Mouse (Mus musculus): ENCODE results near the gene Lamb1.

The Lamb1 gene

GRCm38 (mm10) chr12:31283617-31284136, 18.6 kb downstream of the Lamb1 start:
- no peak for DNase-seq (ENCODE audit: extremely low spot score)

GRCm38 (mm10) chr12:31289046-31289445, 24.0 kb downstream of the Lamb1 start:
- DNase-seq (ENCODE audit: extremely low spot score), result no peak

GRCm38 (mm10) chr12:31290951-31291350, 25.9 kb downstream of the Lamb1 start:
- DNase-seq (ENCODE audit: extremely low spot score), result no peak

DNA sequence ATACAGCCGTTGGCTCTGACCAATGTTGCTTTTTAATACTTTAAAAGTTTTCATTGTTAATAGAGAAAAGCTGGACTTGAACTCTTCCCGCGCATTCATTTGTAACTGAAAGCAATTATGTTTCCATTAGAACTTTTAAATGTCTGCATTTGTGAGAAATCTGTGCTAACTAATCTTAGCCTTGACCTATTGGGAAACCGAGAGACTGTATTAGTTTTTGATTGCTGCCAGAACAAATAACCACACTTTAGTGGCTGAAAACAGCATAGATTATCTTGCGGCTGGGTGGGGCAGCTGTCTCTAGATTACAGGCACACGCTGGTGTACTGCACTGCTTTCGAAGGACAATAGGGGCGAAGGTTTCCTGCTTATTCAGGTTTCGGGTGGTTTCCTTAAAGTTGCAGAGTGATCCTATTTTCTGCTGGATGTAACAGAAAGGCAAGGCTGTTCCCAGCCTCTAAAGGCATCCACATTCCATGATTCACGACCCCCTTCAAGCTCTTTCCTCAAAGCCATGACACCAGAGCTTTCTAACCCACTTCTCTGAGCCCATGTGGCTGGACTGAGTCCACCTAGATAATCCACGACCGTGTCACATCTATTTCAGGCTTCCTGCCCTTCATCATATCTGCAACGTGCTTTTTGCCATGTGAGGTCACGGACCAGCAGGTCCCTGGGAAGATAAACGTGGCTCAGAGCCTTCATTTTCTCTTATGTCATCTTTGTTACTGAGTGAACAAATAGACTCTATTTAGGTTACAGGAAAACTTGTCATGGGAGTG, 28.5 kb downstream of the Lamb1 start:
- DNase-seq (ENCODE audit: extremely low spot score), result no peak

DNA sequence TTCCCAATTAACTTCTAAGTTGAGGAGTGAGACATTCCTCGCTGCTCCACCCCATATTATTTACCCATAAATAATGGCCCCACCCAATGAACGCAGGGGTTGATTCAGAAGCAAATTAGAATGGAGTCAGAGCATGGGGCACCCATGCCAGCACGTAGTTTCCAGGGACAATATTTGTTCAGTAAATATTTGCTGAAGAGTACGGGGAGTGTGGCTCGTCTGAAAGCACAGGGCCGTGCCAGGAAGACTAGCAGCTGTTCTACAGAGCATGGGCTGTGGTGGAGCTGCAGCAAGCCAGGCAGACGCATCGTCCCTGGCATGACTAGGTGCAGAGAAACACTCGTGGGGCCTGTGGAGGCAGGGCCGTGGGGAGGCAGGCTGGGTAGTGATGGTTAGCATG, 29.5 kb downstream of the Lamb1 start:
- DNase-seq (ENCODE audit: extremely low spot score), result no peak

- no peak for DNase-seq (ENCODE audit: extremely low spot score)
These were observed 30.0 kb downstream of the Lamb1 start for GRCm38 (mm10) chr12:31294996-31295395.

GRCm38 (mm10) chr12:31295505-31295904, 30.5 kb downstream of the Lamb1 start:
- no peak for DNase-seq (ENCODE audit: extremely low spot score)

DNA sequence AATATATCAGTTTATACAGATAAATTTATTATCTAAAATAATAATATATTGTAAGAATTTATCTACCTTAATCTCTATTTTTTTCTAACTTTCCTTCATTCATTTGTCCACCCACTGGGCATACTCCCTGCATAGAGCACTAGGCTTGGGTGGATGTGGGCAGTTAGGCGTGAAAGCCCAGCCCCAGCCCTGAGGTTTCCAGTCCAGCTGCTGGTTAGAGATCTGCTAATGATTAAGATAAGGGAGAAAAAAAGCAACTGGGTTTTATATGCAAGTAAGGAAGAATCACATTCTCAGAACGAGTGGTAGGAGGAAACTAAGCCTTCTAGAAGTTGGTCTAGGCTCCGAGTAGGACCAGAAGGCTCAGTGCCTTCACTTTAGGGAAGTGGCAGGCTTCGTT, 31.1 kb downstream of the Lamb1 start:
- no peak for DNase-seq (ENCODE audit: extremely low spot score)

DNA sequence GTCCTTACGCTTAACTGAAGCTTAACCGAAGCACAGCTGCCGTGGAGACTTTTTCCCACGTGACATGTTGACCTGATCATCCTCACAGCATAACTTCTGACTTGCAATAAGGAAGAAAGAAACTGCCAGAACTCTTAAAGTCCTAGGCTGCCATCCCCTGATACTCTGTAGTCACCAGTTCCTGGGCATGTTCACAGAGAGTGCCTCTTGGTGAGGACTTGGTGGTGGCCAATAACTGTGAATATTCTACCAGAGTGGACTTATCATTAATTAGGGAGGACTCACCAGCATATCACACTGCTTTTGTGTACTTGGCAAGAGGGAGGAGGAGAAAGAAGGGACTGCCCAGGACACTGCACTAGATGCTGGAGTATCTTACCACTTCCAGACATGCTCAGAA, 33.1 kb downstream of the Lamb1 start:
- no peak for DNase-seq (ENCODE audit: extremely low spot score)

GRCm38 (mm10) chr12:31298530-31298929, 33.5 kb downstream of the Lamb1 start:
- no peak for DNase-seq (ENCODE audit: extremely low spot score)

- no peak for DNase-seq (ENCODE audit: extremely low spot score)
These were observed 34.1 kb downstream of the Lamb1 start for GRCm38 (mm10) chr12:31299126-31299525.

GRCm38 (mm10) chr12:31299676-31300197, 34.7 kb downstream of the Lamb1 start:
- no peak for DNase-seq (ENCODE audit: extremely low spot score)

DNA sequence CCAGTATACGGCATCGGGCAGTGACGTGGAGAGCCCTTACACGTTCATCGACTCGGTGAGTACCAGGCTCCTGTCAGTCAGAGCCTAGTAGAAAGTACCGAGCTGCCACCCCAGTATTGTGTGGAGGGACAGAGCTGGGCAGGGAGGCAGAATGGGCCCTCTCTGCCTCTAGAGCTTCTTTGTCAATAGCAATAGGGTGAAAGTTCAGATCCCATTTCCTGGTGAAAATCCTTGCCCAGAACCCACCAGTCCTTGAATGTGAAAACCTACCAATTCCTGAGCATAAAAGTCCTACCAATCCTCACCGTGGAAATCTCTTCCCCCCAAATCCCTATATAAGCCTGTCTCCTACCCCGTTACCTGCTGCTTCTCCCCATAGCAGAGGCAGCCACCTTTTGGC, 35.2 kb downstream of the Lamb1 start:
- DNase-seq (ENCODE audit: extremely low spot score), result no peak

GRCm38 (mm10) chr12:31302266-31302665, 37.2 kb downstream of the Lamb1 start:
- DNase-seq (ENCODE audit: extremely low spot score), result no peak

DNA sequence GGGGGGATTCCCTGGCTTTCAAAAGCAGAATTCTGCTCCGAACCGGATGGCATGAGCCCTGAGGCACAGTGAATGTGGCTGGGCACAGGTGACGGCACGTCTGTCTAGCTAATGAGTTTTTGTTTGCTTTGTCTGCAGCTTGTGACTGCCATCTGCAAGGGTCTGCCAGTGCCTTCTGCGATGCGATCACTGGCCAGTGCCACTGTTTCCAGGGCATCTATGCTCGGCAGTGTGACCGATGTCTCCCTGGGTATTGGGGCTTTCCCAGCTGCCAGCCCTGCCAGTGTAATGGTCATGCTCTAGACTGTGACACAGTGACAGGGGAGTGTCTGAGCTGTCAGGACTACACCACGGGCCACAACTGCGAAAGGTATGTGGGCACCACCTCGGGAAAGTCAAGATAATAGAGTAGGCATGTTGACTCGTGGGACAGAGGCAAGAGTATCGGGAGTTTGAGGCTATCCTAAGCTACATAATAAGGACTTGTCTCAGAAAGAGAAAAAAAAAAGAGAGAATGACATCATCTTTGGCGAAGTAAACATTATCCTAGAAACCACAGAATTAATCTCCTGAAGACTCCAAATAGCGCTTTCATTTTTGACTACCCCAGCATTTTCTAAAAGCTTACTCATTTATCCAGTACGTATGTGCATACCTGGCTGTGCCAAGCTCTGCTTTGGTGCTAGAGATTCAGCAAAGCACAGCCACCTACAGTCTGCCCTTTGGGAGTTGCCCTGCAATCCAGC, 37.9 kb downstream of the Lamb1 start:
- DNase-seq (ENCODE audit: extremely low spot score), result no peak

- no peak for DNase-seq (ENCODE audit: extremely low spot score)
These were observed 41.1 kb downstream of the Lamb1 start for GRCm38 (mm10) chr12:31306075-31306675.

GRCm38 (mm10) chr12:31307011-31307410, 42.0 kb downstream of the Lamb1 start:
- DNase-seq (ENCODE audit: extremely low spot score), result no peak

GRCm38 (mm10) chr12:31307756-31308155, 42.7 kb downstream of the Lamb1 start:
- DNase-seq (ENCODE audit: extremely low spot score), result no peak

GRCm38 (mm10) chr12:31310687-31311086, 45.7 kb downstream of the Lamb1 start:
- DNase-seq (ENCODE audit: extremely low spot score), result no peak

DNA sequence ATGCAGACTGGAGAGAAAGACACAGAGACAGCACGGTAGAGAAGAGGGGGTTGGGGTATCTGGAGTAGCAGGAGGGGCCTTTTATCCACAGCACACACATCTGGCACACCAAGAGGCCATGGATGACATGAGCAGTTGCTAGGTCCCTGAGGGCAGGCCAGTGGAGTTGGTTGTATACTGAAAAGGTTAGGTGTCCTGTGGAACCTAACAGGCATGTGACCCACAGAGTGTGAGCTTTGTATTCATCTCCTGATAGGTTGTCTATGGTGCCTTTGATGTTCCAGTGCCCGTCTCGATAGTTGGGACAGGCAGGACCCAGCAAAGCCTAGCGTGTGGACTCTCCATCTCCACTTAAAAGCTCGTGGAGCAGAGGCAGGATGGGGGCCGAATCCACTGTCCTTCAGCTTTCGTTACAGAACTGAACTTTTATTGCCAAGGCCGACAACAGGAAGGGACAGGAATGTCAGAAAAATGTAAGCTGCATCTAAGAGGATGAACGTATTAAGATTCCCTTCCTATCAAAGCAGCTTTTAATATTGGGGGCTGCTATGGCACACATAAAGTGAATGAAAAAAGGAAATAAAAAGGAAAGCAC, 46.7 kb downstream of the Lamb1 start:
- DNase-seq (ENCODE audit: extremely low spot score), result no peak

DNA sequence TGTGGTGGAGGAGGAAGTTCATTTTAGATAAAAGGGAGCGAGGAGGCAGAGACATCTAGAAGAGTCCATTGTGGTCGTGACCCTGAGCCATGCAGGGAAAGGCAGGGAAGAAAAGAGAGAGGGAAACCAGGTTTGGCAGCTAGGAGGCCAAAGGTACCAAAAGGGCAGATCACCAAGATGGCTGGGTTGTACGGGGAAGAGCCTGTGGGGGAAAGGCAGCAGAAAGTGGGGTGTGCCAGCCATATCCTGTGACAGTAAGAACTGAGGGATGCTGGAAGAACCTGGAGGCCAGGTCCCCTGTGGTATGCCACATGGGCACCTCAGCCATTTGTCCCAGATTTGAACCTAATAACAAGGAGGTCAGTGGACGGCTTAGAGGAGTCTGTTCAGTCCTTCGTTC, 47.2 kb downstream of the Lamb1 start:
- no peak for DNase-seq (ENCODE audit: extremely low spot score)

- DNase-seq (ENCODE audit: extremely low spot score), result no peak
These were observed 48.1 kb downstream of the Lamb1 start for GRCm38 (mm10) chr12:31313136-31313535.
